Mouse (Mus musculus): ENCODE results near the gene Ilvbl. TPM values are rescaled to one million over a fixed set of nuclear protein-coding genes. Genes with fewer than 3 reads are reported as not detected.
"Not testable (repeated sequence)": the region's sequence is repeated elsewhere in the genome, so short reads cannot be mapped to it uniquely, and the experiment has no call there.

Gene Ilvbl
- 45.3 and 50.3 TPM in 2 replicates for polyA plus RNA-seq (2015; fragmentation: Nextera tagmentation; extraction: Ambion mirVana)

- ATAC-seq (replicated peaks; ENCODE audit: low FRiP score) = peak; percentile 90
- Histone ChIP-seq H3K4me1 (peaks cover 8% of the 10 kb centered on the region), H3K27me3 (no peaks in the 10 kb centered on the region), H3K36me3 (peaks cover 26% of the 10 kb centered on the region), H3K4me3 (replicated peaks) (peak within 1 kb of the TSS; percentile 79), H3K27ac (peak within 1 kb of the TSS; percentile 92), H3K9ac (peak within 1 kb of the TSS; percentile 64), H3K9me3 (replicated peaks) (no peaks in the 10 kb centered on the region), H3K4me2 (peak within 1 kb of the TSS; percentile 65)
- under 1% methylated on average over 51 of the region's 51 CpGs for WGBS
Observed at GRCm38 (mm10) chr10:78574250-78575104, at the start of gene Ilvbl. Gene Ilvbl (plus strand): TSS chr10:78574346.

GRCm38 (mm10) chr10:78525071-78525470 is 49.1 kb upstream of the Ilvbl start:
- not testable (repeated sequence) for H3K9ac ChIP-seq; H3K9me3 ChIP-seq (replicated peaks); H3K27ac ChIP-seq; H3K4me2 ChIP-seq; H3K36me3 ChIP-seq; H3K27me3 ChIP-seq; H3K4me1 ChIP-seq; H3K4me3 ChIP-seq (replicated peaks); ATAC-seq (replicated peaks; ENCODE audit: low FRiP score)
- 64% methylated on average over 3 of the region's 3 CpGs for WGBS

GRCm38 (mm10) chr10:78525511-78525910 is 48.6 kb upstream of the Ilvbl start:
- Histone ChIP-seq H3K27ac (no peak overlapping the region), H3K9ac (no peak overlapping the region), H3K4me3 (replicated peaks) (no peak overlapping the region), H3K9me3 (replicated peaks) (no peaks in the 10 kb centered on the region), H3K4me1 (no peaks in the 10 kb centered on the region), H3K36me3 (no peaks in the 10 kb centered on the region), H3K4me2 (no peak overlapping the region), H3K27me3 (no peaks in the 10 kb centered on the region)
- ATAC-seq (replicated peaks; ENCODE audit: low FRiP score) = no peak
- WGBS = 58% methylated on average over 4 of the region's 4 CpGs

GRCm38 (mm10) chr10:78540943-78541342 is 33.2 kb upstream of the Ilvbl start:
- Histone ChIP-seq H3K4me1 (no peaks in the 10 kb centered on the region), H3K9ac (no peak overlapping the region), H3K27me3 (no peaks in the 10 kb centered on the region), H3K4me2 (no peak overlapping the region), H3K9me3 (replicated peaks) (no peaks in the 10 kb centered on the region), H3K36me3 (no peaks in the 10 kb centered on the region), H3K27ac (no peak overlapping the region), H3K4me3 (replicated peaks) (no peak overlapping the region)
- ATAC-seq (replicated peaks; ENCODE audit: low FRiP score) = no peak
- 85% methylated on average over 2 of the region's 2 CpGs for WGBS

GRCm38 (mm10) chr10:78565070-78565469 is 9.1 kb upstream of the Ilvbl start:
- Histone ChIP-seq H3K9ac (no peak overlapping the region), H3K4me1 (no peaks in the 10 kb centered on the region), H3K9me3 (replicated peaks) (no peaks in the 10 kb centered on the region), H3K4me2 (no peak overlapping the region), H3K4me3 (replicated peaks) (no peak overlapping the region), H3K27me3 (no peaks in the 10 kb centered on the region), H3K27ac (no peak overlapping the region), H3K36me3 (no peaks in the 10 kb centered on the region)
- WGBS = 87% methylated on average over 1 of the region's 1 CpGs
- no peak for ATAC-seq (replicated peaks; ENCODE audit: low FRiP score)

GRCm38 (mm10) chr10:78569191-78569590 is 5.0 kb upstream of the Ilvbl start:
- 86% methylated on average over 3 of the region's 3 CpGs for WGBS
- no peak overlapping the region for H3K27ac ChIP-seq
- no peaks in the 10 kb centered on the region for H3K9me3 ChIP-seq (replicated peaks)
- H3K36me3 ChIP-seq = no peaks in the 10 kb centered on the region
- no peak overlapping the region for H3K9ac ChIP-seq
- H3K4me3 ChIP-seq (replicated peaks) = no peak overlapping the region
- H3K4me1 ChIP-seq = no peaks in the 10 kb centered on the region
- H3K4me2 ChIP-seq = no peak overlapping the region
- ATAC-seq (replicated peaks; ENCODE audit: low FRiP score) = no peak
- no peaks in the 10 kb centered on the region for H3K27me3 ChIP-seq

GRCm38 (mm10) chr10:78569686-78570085 is 4.5 kb upstream of the Ilvbl start:
- Histone ChIP-seq H3K9ac (no peak overlapping the region), H3K4me2 (no peak overlapping the region), H3K4me3 (replicated peaks) (no peak overlapping the region), H3K9me3 (replicated peaks) (no peaks in the 10 kb centered on the region), H3K4me1 (no peaks in the 10 kb centered on the region), H3K36me3 (no peaks in the 10 kb centered on the region), H3K27me3 (no peaks in the 10 kb centered on the region), H3K27ac (no peak overlapping the region)
- ATAC-seq (replicated peaks; ENCODE audit: low FRiP score) = no peak
- WGBS = 48% methylated on average over 3 of the region's 3 CpGs

GRCm38 (mm10) chr10:78570416-78570815 is 3.7 kb upstream of the Ilvbl start:
- no peaks in the 10 kb centered on the region for H3K9me3 ChIP-seq (replicated peaks)
- ATAC-seq (replicated peaks; ENCODE audit: low FRiP score) = no peak
- H3K4me2 ChIP-seq = no peak overlapping the region
- H3K27me3 ChIP-seq = no peaks in the 10 kb centered on the region
- H3K27ac ChIP-seq = no peak overlapping the region
- H3K4me3 ChIP-seq (replicated peaks) = no peak overlapping the region
- peaks cover 4% of the 10 kb centered on the region for H3K4me1 ChIP-seq
- H3K9ac ChIP-seq = no peak overlapping the region
- no peaks in the 10 kb centered on the region for H3K36me3 ChIP-seq
- 61% methylated on average over 6 of the region's 6 CpGs for WGBS

GRCm38 (mm10) chr10:78570897-78571296 is 3.2 kb upstream of the Ilvbl start:
- WGBS = 47% methylated on average over 2 of the region's 2 CpGs
- Histone ChIP-seq H3K27ac (no peak overlapping the region), H3K4me1 (peaks cover 8% of the 10 kb centered on the region), H3K4me2 (no peak overlapping the region), H3K9me3 (replicated peaks) (no peaks in the 10 kb centered on the region), H3K27me3 (no peaks in the 10 kb centered on the region), H3K36me3 (no peaks in the 10 kb centered on the region), H3K9ac (no peak overlapping the region), H3K4me3 (replicated peaks) (no peak overlapping the region)
- ATAC-seq (replicated peaks; ENCODE audit: low FRiP score) = no peak

GRCm38 (mm10) chr10:78573226-78573625 is 920 bp upstream of the Ilvbl start:
- Histone ChIP-seq H3K36me3 (peaks cover 14% of the 10 kb centered on the region), H3K4me3 (replicated peaks) (no peak overlapping the region), H3K9me3 (replicated peaks) (no peaks in the 10 kb centered on the region), H3K9ac (no peak overlapping the region), H3K27me3 (no peaks in the 10 kb centered on the region), H3K4me1 (peaks cover 8% of the 10 kb centered on the region), H3K27ac (no peak overlapping the region), H3K4me2 (no peak overlapping the region)
- no peak for ATAC-seq (replicated peaks; ENCODE audit: low FRiP score)
- WGBS = 77% methylated on average over 3 of the region's 3 CpGs

GRCm38 (mm10) chr10:78575105-78575632 is 1.0 kb downstream of the Ilvbl start:
- Histone ChIP-seq H3K4me1 (peaks cover 8% of the 10 kb centered on the region), H3K9me3 (replicated peaks) (no peaks in the 10 kb centered on the region), H3K9ac (peak overlapping the region; percentile 64), H3K27me3 (no peaks in the 10 kb centered on the region), H3K4me2 (peak overlapping the region; percentile 65), H3K36me3 (peaks cover 33% of the 10 kb centered on the region), H3K27ac (peak overlapping the region; percentile 92), H3K4me3 (replicated peaks) (peak overlapping the region; percentile 79)
- ATAC-seq (replicated peaks; ENCODE audit: low FRiP score) = peak; percentile 59
- WGBS = 11% methylated on average over 13 of the region's 13 CpGs

GRCm38 (mm10) chr10:78575690-78576089 is 1.5 kb downstream of the Ilvbl start:
- no peak for ATAC-seq (replicated peaks; ENCODE audit: low FRiP score)
- H3K4me1 ChIP-seq = peaks cover 8% of the 10 kb centered on the region
- H3K36me3 ChIP-seq = peaks cover 38% of the 10 kb centered on the region
- H3K4me2 ChIP-seq = peak overlapping the region; percentile 65
- H3K27ac ChIP-seq = no peak overlapping the region
- peak overlapping the region; percentile 79 for H3K4me3 ChIP-seq (replicated peaks)
- WGBS = 83% methylated on average over 2 of the region's 2 CpGs
- no peaks in the 10 kb centered on the region for H3K9me3 ChIP-seq (replicated peaks)
- H3K27me3 ChIP-seq = no peaks in the 10 kb centered on the region
- peak overlapping the region; percentile 64; the same call in 1 of the 2 replicates for H3K9ac ChIP-seq
